Mouse (Mus musculus) liver, embryonic 14.5 days (tissue): ENCODE measurements around the gene Dtx3l. TPM values are rescaled to one million over a fixed set of nuclear protein-coding genes. Genes with fewer than 3 reads are reported as not detected.
"Not testable (repeated sequence)": the region's sequence is repeated elsewhere in the genome, so short reads cannot be mapped to it uniquely, and the experiment has no call there.

Experiments used
- ATAC-seq: fragments of 200-750 bp; cut with Nextera tagmentation; 2 replicates; pipeline ENCODE4 v1.8.0; 2017; ENCODE audit warnings: moderate number of reproducible peaks, mild to moderate bottlenecking, moderate library complexity; ENCODE audit not compliant: insufficient read depth
- DNase-seq, 3 experiments: peaks; one replicate each; pipeline ENCODE4 v3.0.0-alpha.2; 2012 to 2013; ENCODE audit warnings: low read depth in 3 of 3, low spot score in 3 of 3
- H3K27ac ChIP-seq: fragments of 300-500 bp; sonication (generic); 2 replicates; pipeline ENCODE4 v1.5.1; 2014; ENCODE audit warnings: moderate library complexity, mild to moderate bottlenecking, control low read depth, inconsistent platforms
- H3K27me3 ChIP-seq: fragments of 300-500 bp; sonication (generic); 2 replicates; pipeline ENCODE4 v1.6.1; 2014; ENCODE audit warnings: mild to moderate bottlenecking, low read length, moderate library complexity; ENCODE audit not compliant: control insufficient read depth, insufficient read depth
- H3K36me3 ChIP-seq: fragments of 300-500 bp; sonication (generic); replicated peaks from 2 replicates; pipeline ENCODE4 v1.6.1; 2014; ENCODE audit warnings: low read depth; ENCODE audit not compliant: control insufficient read depth, insufficient read depth
- H3K4me1 ChIP-seq, 2 experiments: fragments of 200-500 bp in 1 of 2; fragments of 300-500 bp in 1 of 2; sonication (generic) in 1 of 2; replicated peaks; 2 replicates each; pipeline ENCODE4 v1.6.1; 2012 to 2014; ENCODE audit warnings: antibody characterized with exemption in 1 of 2, inconsistent platforms in 1 of 2, low read length in 1 of 2; ENCODE audit not compliant: control insufficient read depth in 2 of 2, insufficient read depth in 2 of 2
- H3K4me2 ChIP-seq: fragments of 300-500 bp; sonication (generic); 2 replicates; pipeline ENCODE4 v1.6.1; 2014; ENCODE audit warnings: low read depth, mild to moderate bottlenecking, control low read depth, moderate library complexity
- H3K4me3 ChIP-seq, 2 experiments: fragments of 200-500 bp in 1 of 2; fragments of 300-500 bp in 1 of 2; sonication (generic) in 1 of 2; 2 replicates each; pipeline ENCODE4 v1.5.1; 2012 to 2014; ENCODE audit warnings: low read depth in 2 of 2, low read length in 2 of 2, mild to moderate bottlenecking in 2 of 2, control low read depth in 1 of 2, inconsistent platforms in 1 of 2, moderate library complexity in 1 of 2; ENCODE audit not compliant: insufficient read depth in 1 of 2
- H3K9ac ChIP-seq: fragments of 300-500 bp; sonication (generic); replicated peaks from 2 replicates; pipeline ENCODE4 v1.6.1; 2014; ENCODE audit warnings: mild to moderate bottlenecking, control low read depth, moderate library complexity
- H3K9me3 ChIP-seq: fragments of 300-500 bp; sonication (generic); 2 replicates; pipeline ENCODE4 v1.6.1; 2016; ENCODE audit warnings: low read length, mixed read lengths; ENCODE audit not compliant: control insufficient read depth
- CTCF ChIP-seq: IDR thresholded peaks from 2 replicates; pipeline ENCODE4 v1.5.1; 2016; ENCODE audit warnings: antibody characterized with exemption, low read depth, control low read depth
- EP300 ChIP-seq: IDR thresholded peaks from 2 replicates; pipeline ENCODE4 v1.6.1; 2016; ENCODE audit warnings: antibody characterized with exemption, low read depth
- WGBS: fragments of 180-500 bp; shearing (Covaris S2); extraction: QIAGEN DNeasy Blood & Tissue Kit; methylation state at CpG from one replicate; pipeline ENCODE4 v1.1.7; 2014; ENCODE audit not compliant: insufficient replicate concordance; 5-methylcytosine and 5-hydroxymethylcytosine counted together
- polyA plus RNA-seq, 2 experiments: library from polyadenylated mRNA; depleted of rRNA in 1 of 2; stranded (reverse) in 1 of 2; unstranded in 1 of 2; fragments of >200 nt; fragmentation: Nextera tagmentation in 1 of 2; extraction: Ambion mirVana in 1 of 2; gene quantifications; 2 replicates each; pipeline versions ENCODE4 v1.2.1 to v1.2.3; 2012 to 2014

The Dtx3l gene
- polyA plus RNA-seq, 2 experiments = 1.9 to 3.5 TPM

DNA sequence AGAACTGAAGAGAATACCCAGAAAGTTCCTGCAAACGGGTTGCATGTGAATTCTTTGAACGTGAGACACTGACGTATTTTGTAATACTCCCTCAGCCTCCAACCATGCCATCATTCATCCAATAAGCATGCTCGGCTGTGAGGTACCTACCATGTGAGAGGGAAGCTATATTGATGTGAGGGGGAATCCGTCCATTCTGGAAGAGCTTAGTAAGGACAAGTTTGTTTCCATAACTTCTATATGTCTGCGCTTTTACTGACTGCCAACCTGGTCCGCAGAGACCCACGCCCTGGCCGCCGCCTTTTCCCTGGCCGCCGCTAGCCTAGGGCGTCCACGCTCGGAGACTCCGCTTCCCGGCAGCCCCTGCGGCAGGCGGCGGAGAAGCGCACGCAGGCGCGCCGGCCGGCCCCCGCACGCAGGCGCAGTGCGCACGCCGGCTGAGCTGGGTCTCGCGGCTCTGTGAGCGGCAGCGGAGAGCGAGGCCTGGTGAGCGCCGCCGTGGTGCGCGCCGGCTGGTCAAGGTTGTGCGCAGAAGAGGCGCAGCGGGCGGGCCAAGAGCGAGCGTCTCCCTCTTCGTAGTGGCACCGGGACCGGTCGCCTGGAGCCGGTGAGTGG is 44.1 kb upstream of the Dtx3l start:
- no peaks in the 10 kb centered on the region for H3K36me3 ChIP-seq
- peak overlapping the region; percentile 90 for H3K9ac ChIP-seq
- peak overlapping the region; percentile 83 for H3K4me2 ChIP-seq
- peak overlapping the region; percentile 93 for H3K27ac ChIP-seq
- DNase-seq (peak; percentile 83 to 88 (median 87)), ATAC-seq (peak; percentile 85)
- no peaks in the 10 kb centered on the region for H3K27me3 ChIP-seq
- TF ChIP-seq EP300 = no peak
- no peak for TF ChIP-seq CTCF
- H3K4me1 ChIP-seq = peaks cover 4 to 20% of the 10 kb centered on the region in 2 experiments
- under 1% methylated on average over 54 of the region's 54 CpGs for WGBS
- H3K9me3 ChIP-seq = no peaks in the 10 kb centered on the region
- H3K4me3 ChIP-seq = peak overlapping the region; percentile 81 to 87

DNA sequence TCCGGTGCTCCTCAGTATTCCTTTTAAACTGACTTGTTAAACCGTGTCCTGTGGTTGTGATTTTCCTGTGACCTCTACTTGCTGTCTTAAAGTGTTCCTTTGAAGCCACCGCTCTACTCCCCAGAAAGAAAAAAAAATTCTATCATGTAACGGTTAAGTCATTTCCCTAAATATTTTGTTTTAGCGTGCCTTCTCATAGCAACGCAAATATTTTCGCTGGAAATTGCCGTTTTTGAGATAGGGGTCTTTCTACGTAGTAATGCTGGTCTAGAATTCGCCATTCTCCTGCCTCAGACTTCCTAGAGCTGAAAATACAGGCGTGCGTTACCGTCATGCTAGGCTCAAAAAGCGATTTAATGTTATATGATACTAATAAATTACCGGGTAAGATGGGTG is 43.6 kb upstream of the Dtx3l start:
- Histone ChIP-seq H3K4me3 (peak overlapping the region; percentile 81 to 87), H3K27me3 (no peaks in the 10 kb centered on the region), H3K36me3 (no peaks in the 10 kb centered on the region), H3K9ac (peak overlapping the region; percentile 75), H3K27ac (peak overlapping the region; percentile 63), H3K9me3 (no peaks in the 10 kb centered on the region), H3K4me2 (peak overlapping the region; percentile 83), H3K4me1 (peaks cover 4 to 18% of the 10 kb centered on the region in 2 experiments)
- WGBS = 4% methylated on average over 15 of the region's 15 CpGs
- TF ChIP-seq CTCF (no peak), EP300 (no peak)
- ATAC-seq (no peak), DNase-seq (no peak)

DNA sequence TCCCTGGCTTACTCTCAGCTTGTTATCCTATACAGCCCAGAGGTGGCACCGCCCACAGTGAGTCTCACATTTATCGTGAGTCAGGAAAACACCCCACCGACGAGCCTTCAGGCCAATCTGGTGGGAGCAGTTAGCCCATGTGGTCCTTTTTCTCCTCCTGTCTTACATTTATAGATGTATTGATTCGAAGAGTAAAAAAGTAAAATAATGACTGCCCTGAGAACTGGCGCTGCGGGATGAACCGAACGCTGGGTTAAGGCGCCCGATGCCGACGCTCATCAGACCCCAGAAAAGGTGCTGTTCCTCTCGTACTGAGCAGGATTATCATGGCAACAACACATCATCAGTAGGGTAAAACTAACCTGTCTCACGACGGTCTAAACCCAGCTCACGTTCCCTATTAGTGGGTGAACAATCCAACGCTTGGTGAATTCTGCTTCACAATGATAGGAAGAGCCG is 42.4 kb upstream of the Dtx3l start:
- WGBS = 39% methylated on average over 19 of the region's 19 CpGs
- DNase-seq = peak; percentile 100
- H3K9me3 ChIP-seq = no peaks in the 10 kb centered on the region
- H3K27ac ChIP-seq = peak overlapping the region; percentile 89
- H3K4me3 ChIP-seq = peak overlapping the region in 1 of 2 experiments; percentile 41; a peak in 1 of 4 replicates
- H3K36me3 ChIP-seq = no peaks in the 10 kb centered on the region
- peaks cover 4 to 18% of the 10 kb centered on the region in 2 experiments for H3K4me1 ChIP-seq
- no peaks in the 10 kb centered on the region for H3K27me3 ChIP-seq
- no peak overlapping the region for H3K9ac ChIP-seq
- peak; percentile 80 for ATAC-seq
- peak overlapping the region; percentile 83 for H3K4me2 ChIP-seq
- TF ChIP-seq CTCF = no peak
- peak; percentile 52 for TF ChIP-seq EP300

DNA sequence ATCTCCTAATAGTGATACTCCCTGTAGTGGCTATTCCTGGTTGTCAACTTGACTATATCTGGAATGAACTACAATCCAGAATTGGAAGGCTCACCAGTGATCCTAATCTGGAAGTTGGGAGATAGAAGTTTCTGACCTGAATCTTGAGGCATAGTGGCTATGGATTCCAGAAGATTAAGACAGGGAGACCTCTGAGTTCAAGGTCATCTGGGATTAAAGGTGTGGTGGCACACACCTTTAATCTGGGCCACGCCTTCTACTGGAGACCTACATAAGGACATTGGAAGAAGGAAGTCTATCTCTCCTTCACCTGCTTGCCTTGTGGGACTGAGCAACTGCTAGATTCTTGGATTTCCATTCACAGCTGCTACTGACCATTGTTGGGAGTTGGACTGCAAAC is 39.5 kb upstream of the Dtx3l start, which contains the start of gene Kpna1:
Gene Kpna1 (plus strand): TSS at position 301 of the 400 bp plus-strand sequence.
- not testable (repeated sequence) for H3K27ac ChIP-seq, H3K9me3 ChIP-seq, H3K9ac ChIP-seq, DNase-seq, H3K4me2 ChIP-seq, ATAC-seq, H3K4me3 ChIP-seq, H3K27me3 ChIP-seq, H3K36me3 ChIP-seq
- WGBS = 67% methylated on average over 1 of the region's 1 CpGs
- H3K4me1 ChIP-seq = peaks cover 4 to 13% of the 10 kb centered on the region in 2 experiments; a peak in 3 of 4 replicates

DNA sequence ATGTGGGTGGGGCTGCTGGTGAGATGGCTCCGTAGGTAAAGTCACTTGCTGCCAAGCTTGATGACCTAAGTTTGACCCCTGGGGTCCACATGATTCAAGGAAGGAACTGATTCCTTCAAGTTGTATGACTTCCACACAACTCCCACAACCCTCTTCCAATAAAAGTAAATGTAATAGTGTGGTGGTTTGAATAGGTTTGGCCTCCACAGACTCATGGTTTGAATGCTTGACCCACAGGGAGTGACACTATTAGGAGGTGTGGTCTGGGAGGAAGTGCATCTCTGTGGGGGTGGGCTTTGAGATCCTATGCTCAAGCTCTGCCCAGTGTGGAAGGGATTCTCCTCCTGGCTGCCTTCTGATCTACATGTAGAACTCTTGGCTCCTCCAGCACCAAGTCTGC is 35.1 kb upstream of the Dtx3l start:
- DNase-seq (no peak), ATAC-seq (no peak)
- H3K4me3 ChIP-seq = no peak overlapping the region
- H3K4me1 ChIP-seq = no peaks in the 10 kb centered on the region
- no peak overlapping the region for H3K27ac ChIP-seq
- no peaks in the 10 kb centered on the region for H3K27me3 ChIP-seq
- TF ChIP-seq EP300 = no peak
- no peak for TF ChIP-seq CTCF
- 36% methylated on average over 1 of the region's 1 CpGs for WGBS
- no peak overlapping the region for H3K4me2 ChIP-seq
- H3K9me3 ChIP-seq = no peaks in the 10 kb centered on the region
- H3K9ac ChIP-seq = no peak overlapping the region
- no peaks in the 10 kb centered on the region for H3K36me3 ChIP-seq
